Mouse (Mus musculus) limb, embryonic 12.5 days (tissue): ENCODE measurements around the gene Gm26938. TPM values are rescaled to one million over a fixed set of nuclear protein-coding genes. Genes with fewer than 3 reads are reported as not detected.
A peak's percentile ranks its signal among the peaks of the same experiment; 100 is the strongest.

Experiments used
- ATAC-seq: fragments of 200-750 bp; cut with Nextera tagmentation; 2 replicates; pipeline ENCODE4 v1.8.0; 2017; ENCODE audit warnings: low read depth, moderate TSS enrichment; ENCODE audit not compliant: insufficient number of reproducible peaks, insufficient read depth, low FRiP score, low TSS enrichment
- H3K27ac ChIP-seq: fragments of 300-500 bp; sonication (generic); 2 replicates; pipeline ENCODE4 v1.5.1; 2016; ENCODE audit warnings: mild to moderate bottlenecking, moderate library complexity
- H3K27me3 ChIP-seq: fragments of 300-500 bp; sonication (generic); 2 replicates; pipeline ENCODE4 v1.6.1; 2016; ENCODE audit warnings: mild to moderate bottlenecking, moderate library complexity
- H3K36me3 ChIP-seq: fragments of 300-500 bp; sonication (generic); 2 replicates; pipeline ENCODE4 v1.6.1; 2016; ENCODE audit warnings: mild to moderate bottlenecking, moderate library complexity
- H3K4me1 ChIP-seq: fragments of 300-500 bp; sonication (generic); replicated peaks from 2 replicates; pipeline ENCODE4 v1.6.1; 2016
- H3K4me2 ChIP-seq: fragments of 300-500 bp; sonication (generic); 2 replicates; pipeline ENCODE4 v1.6.1; 2016; ENCODE audit warnings: mild to moderate bottlenecking, moderate library complexity
- H3K4me3 ChIP-seq: fragments of 300-500 bp; sonication (generic); replicated peaks from 2 replicates; pipeline ENCODE4 v1.5.1; 2016; ENCODE audit warnings: mild to moderate bottlenecking
- H3K9ac ChIP-seq: fragments of 300-500 bp; sonication (generic); replicated peaks from 2 replicates; pipeline ENCODE4 v1.6.1; 2016; ENCODE audit warnings: mild to moderate bottlenecking, moderate library complexity
- H3K9me3 ChIP-seq: fragments of 300-500 bp; sonication (generic); 2 replicates; pipeline ENCODE4 v1.6.1; 2016; ENCODE audit warnings: mild to moderate bottlenecking, moderate library complexity
- WGBS: fragments of 180-500 bp; shearing (Covaris S2); methylation state at CpG from one replicate; pipeline ENCODE4 v1.1.7; 2016; 5-methylcytosine and 5-hydroxymethylcytosine counted together
- polyA plus RNA-seq: library from polyadenylated mRNA; unstranded; fragments of >200 nt; fragmentation: Nextera tagmentation; extraction: Ambion mirVana; gene quantifications from 2 replicates; pipeline ENCODE4 v1.2.1, GENCODE M21; 2016

Gene Gm26938
- polyA plus RNA-seq, 1 experiment from 2014 or later = 0.51 TPM

DNA sequence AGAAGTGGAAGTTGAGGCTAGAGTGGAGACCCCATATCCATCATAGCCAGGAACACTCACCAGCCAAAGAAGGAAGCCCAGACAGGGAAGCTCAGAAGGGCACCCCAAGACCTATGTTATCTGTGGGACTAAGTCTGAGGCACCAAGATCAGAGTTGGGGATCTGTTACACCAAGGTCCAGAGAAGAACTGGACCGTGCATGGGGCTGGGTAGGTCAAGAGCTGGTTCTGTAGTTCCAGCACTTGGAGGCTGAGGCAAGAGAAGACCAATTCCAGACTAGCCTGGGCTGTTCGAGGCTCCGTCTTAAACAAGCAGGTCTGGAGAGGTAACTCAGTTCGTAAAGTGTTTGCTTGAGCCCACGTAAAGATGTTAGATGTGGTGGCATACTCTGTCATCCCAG, 32.1 kb downstream of the Gm26938 start:
- 0 out of 2 replicates have a peak overlapping the region, but pooled peaks have one; percentile 8 for H3K27ac ChIP-seq
- H3K4me2 ChIP-seq = no peak overlapping the region
- no peak overlapping the region for H3K9ac ChIP-seq
- peaks cover 20% of the 10 kb centered on the region for H3K27me3 ChIP-seq
- no peak overlapping the region for H3K4me3 ChIP-seq
- H3K36me3 ChIP-seq = no peaks in the 10 kb centered on the region
- WGBS = 86% methylated on average over 5 of the region's 5 CpGs
- peaks cover 43% of the 10 kb centered on the region for H3K4me1 ChIP-seq
- no peaks in the 10 kb centered on the region for H3K9me3 ChIP-seq
- ATAC-seq = no peak

DNA sequence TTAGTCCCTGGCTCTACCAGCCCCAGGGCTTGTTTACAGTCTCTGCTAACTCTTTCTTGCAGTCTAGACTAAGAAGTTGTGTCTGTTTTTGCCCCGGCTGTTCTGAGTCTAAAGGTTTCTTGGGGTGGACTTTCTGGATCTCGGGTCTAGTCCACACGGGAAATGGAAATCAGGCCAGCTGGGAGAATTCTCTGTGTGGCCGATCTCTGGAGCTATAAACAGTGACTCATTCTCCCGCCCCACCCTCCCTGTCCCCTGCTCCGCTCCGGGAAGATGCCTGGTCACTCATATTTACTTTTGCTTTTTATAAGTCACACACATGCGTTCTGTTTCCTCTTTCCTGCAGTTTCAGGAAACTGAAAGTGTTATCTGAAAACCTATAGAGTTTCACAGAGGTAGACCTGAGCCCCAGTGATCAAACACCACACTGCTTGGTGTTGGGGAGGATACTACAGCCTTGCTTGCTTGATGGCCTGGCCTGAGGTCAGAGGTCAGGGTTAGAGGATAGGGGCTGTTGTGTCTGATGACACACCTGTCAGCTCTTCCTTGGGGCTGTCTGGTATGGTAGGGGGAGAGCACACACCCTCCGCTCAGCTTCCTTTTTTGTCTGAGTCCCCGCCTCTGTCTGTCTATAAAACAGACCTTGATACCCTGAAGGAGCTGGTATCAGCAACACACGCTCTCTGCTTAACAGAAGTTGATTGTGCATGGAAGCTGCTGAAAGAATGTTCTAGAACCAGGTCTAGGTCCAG, 32.7 kb downstream of the Gm26938 start:
- Histone ChIP-seq H3K36me3 (no peaks in the 10 kb centered on the region), H3K4me2 (peak overlapping the region; percentile 100), H3K4me1 (peaks cover 41% of the 10 kb centered on the region), H3K9me3 (no peaks in the 10 kb centered on the region), H3K4me3 (no peak overlapping the region), H3K27me3 (peaks cover 20% of the 10 kb centered on the region), H3K27ac (no peak overlapping the region), H3K9ac (no peak overlapping the region)
- no peak for ATAC-seq
- 51% methylated on average over 11 of the region's 11 CpGs for WGBS

DNA sequence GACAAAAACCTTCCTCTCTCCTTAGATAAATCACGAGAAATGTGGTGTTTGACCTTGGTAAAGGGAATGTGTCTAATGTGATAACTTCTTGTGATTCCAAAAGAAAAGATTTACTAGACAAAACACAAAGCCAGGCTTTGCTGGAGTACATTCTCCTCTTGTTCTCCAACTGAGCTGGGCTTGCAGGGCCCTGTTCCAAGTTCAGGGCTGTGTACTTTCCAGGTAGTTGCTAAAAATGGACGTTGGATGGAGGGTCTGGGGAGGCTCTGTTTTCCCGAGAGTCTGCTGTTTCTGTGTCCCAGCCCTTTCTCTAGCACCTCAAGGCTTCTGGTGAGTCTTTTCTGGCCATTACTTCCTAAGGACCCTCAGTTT, 33.3 kb downstream of the Gm26938 start:
- no peak for ATAC-seq
- Histone ChIP-seq H3K27ac (no peak overlapping the region), H3K9ac (no peak overlapping the region), H3K9me3 (no peaks in the 10 kb centered on the region), H3K4me2 (peak overlapping the region; percentile 100), H3K36me3 (no peaks in the 10 kb centered on the region), H3K27me3 (peaks cover 20% of the 10 kb centered on the region), H3K4me3 (no peak overlapping the region), H3K4me1 (peaks cover 35% of the 10 kb centered on the region)
- WGBS = 57% methylated on average over 3 of the region's 3 CpGs

DNA sequence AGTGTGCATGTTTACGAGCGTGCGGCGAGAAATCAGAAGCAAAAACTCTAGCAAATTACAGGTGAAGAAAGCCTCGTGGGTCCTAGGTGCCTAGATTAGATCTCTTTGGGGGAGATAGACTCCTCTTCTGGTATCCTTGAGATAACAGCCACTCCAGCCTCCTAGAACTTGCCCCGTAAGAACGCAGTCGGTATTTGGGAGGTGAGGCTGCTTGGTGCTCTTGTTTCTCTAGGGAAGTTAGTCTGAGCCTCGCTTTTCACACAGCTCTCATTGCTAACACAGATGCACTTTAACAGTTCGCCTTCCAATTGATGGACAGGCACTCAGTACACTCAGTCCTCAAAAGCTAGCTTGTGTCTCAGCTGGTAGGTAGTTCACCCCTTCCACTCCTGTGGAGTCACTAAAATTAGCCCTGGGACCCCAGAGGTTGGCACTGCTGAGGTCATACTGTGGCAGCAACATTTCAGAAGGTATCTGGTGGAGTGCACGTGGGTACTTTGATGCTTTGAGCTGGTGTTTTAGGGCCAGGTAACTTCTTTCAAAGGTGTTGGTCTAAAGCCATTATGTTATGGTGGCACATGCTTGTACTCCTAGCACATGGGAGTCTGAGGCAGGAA, 33.9 kb downstream of the Gm26938 start:
- H3K27ac ChIP-seq = no peak overlapping the region
- no peaks in the 10 kb centered on the region for H3K9me3 ChIP-seq
- peaks cover 28% of the 10 kb centered on the region for H3K4me1 ChIP-seq
- H3K4me3 ChIP-seq = peak overlapping the region; percentile 81
- H3K36me3 ChIP-seq = no peaks in the 10 kb centered on the region
- WGBS = 19% methylated on average over 11 of the region's 11 CpGs
- H3K9ac ChIP-seq = peak overlapping the region; percentile 68
- H3K27me3 ChIP-seq = peaks cover 20% of the 10 kb centered on the region
- no peak for ATAC-seq
- peak overlapping the region; percentile 100 for H3K4me2 ChIP-seq

DNA sequence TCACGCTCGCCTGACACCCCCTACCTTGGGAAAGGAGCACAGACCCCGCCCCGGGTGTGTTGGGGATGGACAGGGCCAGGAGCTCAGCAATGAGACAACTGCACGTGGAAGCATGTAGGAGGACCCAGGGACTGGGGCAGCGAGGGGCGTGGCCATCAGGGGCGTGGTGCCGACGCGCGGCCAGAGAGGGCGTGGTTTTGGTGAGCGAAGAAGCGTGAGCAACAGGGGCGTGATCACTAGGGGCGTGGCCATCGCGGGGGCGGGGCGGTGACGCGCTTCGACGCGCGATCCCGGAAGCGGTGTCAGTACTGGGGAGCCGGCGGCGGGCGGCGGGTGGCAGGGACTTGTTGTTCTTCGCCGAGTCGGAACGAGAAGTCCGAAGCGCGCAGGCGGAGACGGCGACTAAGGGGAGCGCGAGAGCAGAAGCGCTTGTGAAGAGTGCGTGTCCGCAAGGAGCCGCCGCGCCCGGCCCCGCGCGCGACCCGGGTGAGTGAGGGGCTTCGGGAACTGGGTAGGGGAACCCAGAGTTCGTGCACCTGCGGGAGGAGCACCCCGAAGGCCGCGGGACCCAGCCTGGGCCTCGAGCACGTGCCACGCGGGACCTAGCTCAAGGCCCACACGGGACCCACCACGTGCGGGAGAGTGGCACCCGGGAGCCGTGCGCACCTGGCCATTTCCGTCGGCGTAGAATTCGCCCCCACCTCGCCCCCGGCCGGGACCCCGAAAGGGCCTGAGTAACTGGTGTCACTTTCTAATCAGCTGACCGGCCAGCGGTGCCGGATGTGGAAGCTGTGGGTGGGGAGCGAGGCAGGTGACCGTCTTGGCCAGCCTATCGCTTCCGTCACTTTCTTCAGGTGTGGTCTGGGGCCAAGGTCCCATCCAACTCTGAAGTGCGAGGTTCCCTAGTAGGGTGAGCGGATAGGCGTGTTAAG, 34.7 kb downstream of the Gm26938 start, which contains the start of gene Mafk:
Mafk (plus strand) TSS at position 287 of the 932 bp plus-strand sequence.
- ATAC-seq = peak; percentile 85
- peak within 1 kb of the TSS; percentile 68 for H3K9ac ChIP-seq
- 0 out of 2 replicates have a peak within 1 kb of the TSS, but pooled peaks have one; percentile 23 for H3K27ac ChIP-seq
- peak within 1 kb of the TSS; percentile 81 for H3K4me3 ChIP-seq
- H3K4me2 ChIP-seq = peak within 1 kb of the TSS; percentile 100
- no peaks in the 10 kb centered on the region for H3K36me3 ChIP-seq
- H3K27me3 ChIP-seq = peaks cover 20% of the 10 kb centered on the region
- H3K4me1 ChIP-seq = peaks cover 21% of the 10 kb centered on the region
- no peaks in the 10 kb centered on the region for H3K9me3 ChIP-seq
- 1% methylated on average over 92 of the region's 92 CpGs for WGBS

DNA sequence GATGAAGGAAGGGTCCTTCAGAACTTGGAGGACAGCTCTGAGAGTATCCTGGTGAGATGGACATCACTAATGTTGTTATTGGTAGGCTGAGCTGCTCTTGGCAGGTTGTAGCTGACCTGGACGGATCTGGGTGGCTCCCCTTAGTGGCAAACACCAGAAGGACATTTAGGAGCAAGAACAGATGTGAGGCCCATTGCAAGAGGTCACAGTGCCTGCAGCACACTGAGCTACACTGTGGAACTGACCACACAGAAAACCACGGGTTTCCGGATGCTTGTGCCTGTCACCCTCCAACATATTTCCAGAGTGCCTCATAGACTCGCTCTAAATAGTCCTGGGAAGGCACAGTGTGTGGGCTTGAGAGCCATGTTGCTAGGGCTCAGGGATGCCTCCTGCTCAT, 36.7 kb downstream of the Gm26938 start:
- ATAC-seq = no peak
- H3K9me3 ChIP-seq = no peaks in the 10 kb centered on the region
- peaks cover 17% of the 10 kb centered on the region for H3K4me1 ChIP-seq
- H3K4me3 ChIP-seq = no peak overlapping the region
- 63% methylated on average over 4 of the region's 4 CpGs for WGBS
- H3K27me3 ChIP-seq = peaks cover 20% of the 10 kb centered on the region
- H3K9ac ChIP-seq = no peak overlapping the region
- H3K36me3 ChIP-seq = no peaks in the 10 kb centered on the region
- no peak overlapping the region for H3K4me2 ChIP-seq
- H3K27ac ChIP-seq = 0 out of 2 replicates have a peak overlapping the region, but pooled peaks have one; percentile 7

DNA sequence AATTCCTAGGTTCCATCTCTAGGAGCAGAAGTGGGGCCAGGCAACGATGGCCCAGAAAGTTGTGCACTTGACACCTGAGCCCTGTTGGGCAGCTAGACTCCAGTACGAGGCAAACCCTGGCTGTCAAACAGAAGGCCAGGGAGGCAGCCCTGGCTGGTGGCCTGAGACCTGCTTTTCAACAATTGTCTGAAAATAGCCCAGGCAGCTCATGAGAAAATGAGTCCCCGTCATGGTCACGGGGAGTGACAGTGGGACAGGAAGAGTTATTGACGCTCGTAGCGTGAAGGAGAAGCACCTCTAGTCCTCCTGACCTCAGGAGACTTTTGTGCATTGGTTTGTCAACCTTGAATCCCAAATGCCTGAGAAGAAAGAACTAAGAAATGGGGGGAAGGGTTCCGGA, 44.8 kb downstream of the Gm26938 start:
- Histone ChIP-seq H3K36me3 (no peaks in the 10 kb centered on the region), H3K4me2 (no peak overlapping the region), H3K9ac (no peak overlapping the region), H3K4me1 (no peaks in the 10 kb centered on the region), H3K27ac (no peak overlapping the region), H3K9me3 (no peaks in the 10 kb centered on the region), H3K4me3 (no peak overlapping the region), H3K27me3 (no peaks in the 10 kb centered on the region)
- no peak for ATAC-seq
- 82% methylated on average over 8 of the region's 8 CpGs for whole genome bisulfite sequencing

DNA sequence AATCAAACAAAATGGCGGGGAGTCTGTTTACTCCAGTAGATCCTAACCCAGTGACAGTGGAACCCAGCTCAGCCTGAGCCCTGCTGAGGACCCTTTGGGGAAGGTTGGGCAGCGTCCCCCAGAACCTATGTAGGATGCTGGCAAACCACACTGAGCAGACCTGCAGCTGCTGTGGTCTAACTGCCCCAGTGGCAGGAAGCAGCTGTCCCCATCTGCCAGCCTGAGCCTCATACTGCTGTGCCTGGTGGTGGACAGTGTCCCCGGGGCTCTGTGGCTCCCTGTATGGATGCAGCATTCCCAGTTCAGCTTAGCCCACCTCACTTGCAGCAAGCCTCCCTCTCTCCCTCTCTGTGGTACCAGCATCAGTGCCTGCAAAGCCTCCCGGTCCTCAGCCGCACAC, 49.2 kb downstream of the Gm26938 start:
- H3K4me2 ChIP-seq = no peak overlapping the region
- H3K27ac ChIP-seq = no peak overlapping the region
- WGBS = 83% methylated on average over 5 of the region's 5 CpGs
- ATAC-seq = no peak
- no peak overlapping the region for H3K9ac ChIP-seq
- H3K36me3 ChIP-seq = peaks cover 23% of the 10 kb centered on the region
- H3K9me3 ChIP-seq = no peaks in the 10 kb centered on the region
- peaks cover 12% of the 10 kb centered on the region for H3K4me1 ChIP-seq
- H3K4me3 ChIP-seq = no peak overlapping the region
- no peaks in the 10 kb centered on the region for H3K27me3 ChIP-seq

DNA sequence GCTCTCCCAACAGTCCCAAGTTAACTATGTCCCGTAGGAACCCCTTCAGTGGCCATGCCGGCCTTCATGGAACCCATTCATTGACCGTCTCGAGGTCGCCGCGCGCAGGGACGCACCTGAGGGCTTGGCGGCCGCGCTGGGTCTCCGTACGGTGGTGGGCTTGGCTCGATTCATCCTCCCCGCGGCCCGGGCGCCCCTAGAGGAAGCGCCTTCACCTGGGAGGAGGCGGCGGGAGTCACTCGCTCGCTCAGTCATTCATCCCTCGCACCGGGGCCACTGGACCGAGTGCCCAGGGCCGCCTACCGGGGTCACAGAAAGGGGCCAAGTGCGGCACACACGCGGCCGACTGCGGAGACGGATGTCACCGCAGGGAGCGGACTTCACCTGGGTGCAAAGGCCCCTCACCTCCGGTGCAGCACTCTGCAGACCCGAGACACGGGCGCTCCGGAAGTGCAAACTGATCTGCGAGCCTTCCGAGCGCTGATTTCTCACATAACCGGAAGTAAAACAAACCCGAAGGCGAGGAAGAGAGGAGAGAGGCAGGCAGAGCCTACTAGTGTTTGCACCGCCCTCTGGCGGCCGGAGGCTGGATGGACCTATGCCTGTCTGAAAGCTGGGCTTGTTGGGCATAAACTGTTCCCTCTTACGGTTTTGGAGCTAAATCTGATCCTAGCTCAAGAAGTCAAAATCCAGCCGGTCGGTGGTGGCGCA, 50.8 kb downstream of the Gm26938 start, which contains the start of gene Ints1:
Ints1 (minus strand) TSS at position 459 of the 711 bp plus-strand sequence.
- peak within 1 kb of the TSS; percentile 98 for H3K4me3 ChIP-seq
- peaks cover 12% of the 10 kb centered on the region for H3K4me1 ChIP-seq
- H3K36me3 ChIP-seq = peaks cover 39% of the 10 kb centered on the region
- WGBS = under 1% methylated on average over 55 of the region's 55 CpGs
- no peaks in the 10 kb centered on the region for H3K9me3 ChIP-seq
- H3K9ac ChIP-seq = peak within 1 kb of the TSS; percentile 82
- H3K27me3 ChIP-seq = no peaks in the 10 kb centered on the region
- H3K4me2 ChIP-seq = peak within 1 kb of the TSS; percentile 84
- peak; percentile 75 for ATAC-seq
- H3K27ac ChIP-seq = 0 out of 2 replicates have a peak within 1 kb of the TSS, but pooled peaks have one; percentile 50

DNA sequence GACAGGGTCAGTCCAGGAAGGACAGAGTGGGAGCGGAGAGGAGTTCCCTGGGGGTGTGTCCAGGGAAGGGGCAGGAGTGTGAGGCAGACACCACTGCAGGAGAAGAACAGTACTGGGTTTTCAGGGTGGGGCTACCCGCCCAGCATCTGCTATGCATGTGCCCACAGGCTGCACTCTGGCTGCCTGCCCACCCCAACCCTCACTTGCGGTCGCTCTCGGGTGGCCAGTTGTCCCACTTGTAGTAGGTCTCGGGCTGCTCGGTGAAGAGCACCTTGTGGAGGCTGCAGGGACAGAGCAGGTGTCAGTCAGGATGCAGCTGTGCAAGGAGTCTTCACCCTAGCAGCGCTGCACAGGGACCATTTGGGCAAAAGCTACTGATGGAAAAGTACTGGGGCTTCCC, 58.0 kb downstream of the Gm26938 start:
- H3K4me2 ChIP-seq = no peak overlapping the region
- H3K27ac ChIP-seq = no peak overlapping the region
- H3K36me3 ChIP-seq = peaks cover 100% of the 10 kb centered on the region
- 91% methylated on average over 8 of the region's 8 CpGs for WGBS
- H3K9ac ChIP-seq = no peak overlapping the region
- ATAC-seq = no peak
- H3K9me3 ChIP-seq = no peaks in the 10 kb centered on the region
- H3K4me1 ChIP-seq = no peaks in the 10 kb centered on the region
- no peak overlapping the region for H3K4me3 ChIP-seq
- no peaks in the 10 kb centered on the region for H3K27me3 ChIP-seq
